Mouse (Mus musculus): ENCODE data around the gene Fxyd5.
A peak's percentile ranks its signal among the peaks of the same experiment; 100 is the strongest.

Gene Fxyd5

GRCm38 (mm10) chr7:31060621-31061010 is 18.3 kb upstream of the Fxyd5 start:
- no peak for DNase-seq (ENCODE audit: low spot score)

- no peak for DNase-seq (ENCODE audit: low spot score)
Measured at GRCm38 (mm10) chr7:31059919-31060620, 17.8 kb upstream of the Fxyd5 start.

- DNase-seq (ENCODE audit: low spot score): peak; percentile 92
Measured at GRCm38 (mm10) chr7:31059108-31059507, 16.8 kb upstream of the Fxyd5 start, which contains the start of gene Lgi4. Gene Lgi4, plus strand, starts transcription at chr7:31059342.

- DNase-seq (ENCODE audit: low spot score): no peak
Measured at GRCm38 (mm10) chr7:31058211-31058610, 15.9 kb upstream of the Fxyd5 start.

- no peak for DNase-seq (ENCODE audit: low spot score)
Measured at GRCm38 (mm10) chr7:31057730-31058129, 15.4 kb upstream of the Fxyd5 start.

GRCm38 (mm10) chr7:31057071-31057470 is 14.8 kb upstream of the Fxyd5 start, which contains the start of gene Fxyd1:
Gene Fxyd1, minus strand, starts transcription at chr7:31057199.
- no peak for DNase-seq (ENCODE audit: low spot score)

- no peak for DNase-seq (ENCODE audit: low spot score)
Measured at GRCm38 (mm10) chr7:31056448-31056847, 14.2 kb upstream of the Fxyd5 start.

- no peak for DNase-seq (ENCODE audit: low spot score)
Measured at GRCm38 (mm10) chr7:31055883-31056282, 13.6 kb upstream of the Fxyd5 start.

- peak; percentile 51 for DNase-seq (ENCODE audit: low spot score)
Measured at GRCm38 (mm10) chr7:31055354-31055824, 13.1 kb upstream of the Fxyd5 start.

- DNase-seq (ENCODE audit: low spot score): no peak
Measured at GRCm38 (mm10) chr7:31054661-31055320, 12.5 kb upstream of the Fxyd5 start.

- no peak for DNase-seq (ENCODE audit: low spot score)
Measured at GRCm38 (mm10) chr7:31053882-31054447, 11.7 kb upstream of the Fxyd5 start.

GRCm38 (mm10) chr7:31052636-31053434 is 10.6 kb upstream of the Fxyd5 start:
- peak; percentile 59 for DNase-seq (ENCODE audit: low spot score)

- no peak for DNase-seq (ENCODE audit: low spot score)
Measured at GRCm38 (mm10) chr7:31052251-31052635, 10.0 kb upstream of the Fxyd5 start.

- DNase-seq (ENCODE audit: low spot score): no peak
Measured at GRCm38 (mm10) chr7:31051321-31052021, 9.2 kb upstream of the Fxyd5 start, which contains the start of gene Fxyd7. Gene Fxyd7, minus strand, starts transcription at chr7:31051467.

GRCm38 (mm10) chr7:31050921-31051320 is 8.6 kb upstream of the Fxyd5 start:
- peak; percentile 57 for DNase-seq (ENCODE audit: low spot score)

GRCm38 (mm10) chr7:31050487-31050886 is 8.2 kb upstream of the Fxyd5 start:
- no peak for DNase-seq (ENCODE audit: low spot score)

GRCm38 (mm10) chr7:31049846-31050281 is 7.6 kb upstream of the Fxyd5 start:
- DNase-seq (ENCODE audit: low spot score): no peak

GRCm38 (mm10) chr7:31049135-31049845 is 7.0 kb upstream of the Fxyd5 start:
- DNase-seq (ENCODE audit: low spot score): no peak

- DNase-seq (ENCODE audit: low spot score): no peak
Measured at GRCm38 (mm10) chr7:31041662-31042315, 492 bp downstream of the Fxyd5 start.

- no peak for DNase-seq (ENCODE audit: low spot score)
Measured at GRCm38 (mm10) chr7:31041023-31041407, 1.3 kb downstream of the Fxyd5 start.
